Mouse (Mus musculus): ENCODE data around the gene Arl15.

DNA sequence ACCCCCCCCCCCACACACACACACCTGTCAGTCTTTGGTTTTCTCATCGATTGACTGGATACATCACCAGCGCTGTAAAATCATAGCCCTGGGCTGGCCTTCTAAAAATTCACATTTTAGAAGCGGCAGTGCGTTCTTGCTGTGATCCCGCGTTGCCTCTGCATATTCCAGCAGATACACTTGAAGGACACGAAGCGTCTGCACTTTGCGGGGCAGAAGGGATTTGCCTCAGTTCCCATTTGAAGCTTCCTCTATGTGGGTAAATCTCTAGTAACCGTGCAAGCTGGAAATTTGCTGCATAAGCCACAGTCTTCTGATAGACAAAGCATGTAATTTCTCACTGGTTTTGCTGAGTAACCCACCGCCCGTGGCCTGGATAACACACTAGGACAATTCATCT, 84.3 kb downstream of the Arl15 start:
- TF ChIP-seq GATA1 (IDR thresholded peaks at IDR 0.05; ENCODE audit: borderline replicate concordance, low read length) (no peak), FLI1 (IDR thresholded peaks at IDR 0.05; ENCODE audit: low read length) (no peak)
